Mouse (Mus musculus) MEL (cell line): ENCODE data around the gene Fen1. TPM values are rescaled to one million over a fixed set of nuclear protein-coding genes. Genes with fewer than 3 reads are reported as not detected.

Experiments
- DNase-seq: peaks from one replicate; pipeline ENCODE4 v3.0.0; 2011; ENCODE audit warnings: low read depth, low spot score
- H3K27ac ChIP-seq: 2 replicates; pipeline ENCODE4 v1.5.1; 2012; ENCODE audit warnings: low read depth, mild to moderate bottlenecking, control low read depth, low read length, moderate library complexity; ENCODE audit not compliant: control insufficient read depth
- H3K27me3 ChIP-seq, 2 experiments: fragments of 150-350 bp in 1 of 2; sonication (generic) in 1 of 2; 2 replicates each; pipeline ENCODE4 v1.6.1; 2012; ENCODE audit warnings: low read length in 2 of 2, mild to moderate bottlenecking in 2 of 2, improper control_type of control experiment in 1 of 2, moderate library complexity in 1 of 2; ENCODE audit not compliant: insufficient read depth in 2 of 2, control insufficient read depth in 1 of 2
- H3K36me3 ChIP-seq, 2 experiments: 2 replicates each; pipeline ENCODE4 v1.6.1; 2012 to 2014; ENCODE audit warnings: low read length in 2 of 2, improper control_type of control experiment in 1 of 2, inconsistent platforms in 1 of 2, mild to moderate bottlenecking in 1 of 2; ENCODE audit not compliant: insufficient read depth in 2 of 2, control insufficient read depth in 1 of 2
- H3K4me1 ChIP-seq, 2 experiments: fragments of 150-350 bp in 1 of 2; sonication (generic) in 1 of 2; 2 replicates each; pipeline ENCODE4 v1.6.1; 2012; ENCODE audit warnings: low read length in 2 of 2, improper control_type of control experiment in 1 of 2, mild to moderate bottlenecking in 1 of 2; ENCODE audit not compliant: insufficient read depth in 2 of 2, control insufficient read depth in 1 of 2
- H3K4me3 ChIP-seq, 2 experiments: fragments of 150-350 bp in 1 of 2; sonication (generic) in 1 of 2; 2 replicates each; pipeline ENCODE4 v1.5.1; 2012; ENCODE audit warnings: low read depth in 2 of 2, low read length in 2 of 2, mild to moderate bottlenecking in 2 of 2, moderate library complexity in 2 of 2, control low read depth in 1 of 2, improper control_type of control experiment in 1 of 2; ENCODE audit not compliant: control insufficient read depth in 1 of 2, insufficient read depth in 1 of 2
- H3K79me2 ChIP-seq: 2 replicates; pipeline ENCODE4 v1.6.1; 2012; ENCODE audit warnings: mild to moderate bottlenecking, low read length, moderate library complexity; ENCODE audit not compliant: control insufficient read depth, poor library complexity, insufficient read depth
- H3K9ac ChIP-seq: 2 replicates; pipeline ENCODE4 v1.6.1; 2012; ENCODE audit warnings: low read depth, mild to moderate bottlenecking, control low read depth, low read length, moderate library complexity; ENCODE audit not compliant: control insufficient read depth, poor library complexity, severe bottlenecking
- H3K9me3 ChIP-seq: fragments of 150-350 bp; sonication (generic); replicated peaks from 2 replicates; pipeline ENCODE4 v1.6.1; 2012; ENCODE audit warnings: mild to moderate bottlenecking, low read length, improper control_type of control experiment, moderate library complexity; ENCODE audit not compliant: insufficient read depth
- CHD2 ChIP-seq: IDR thresholded peaks from 2 replicates; pipeline ENCODE4 v1.6.1; 2011; ENCODE audit warnings: low read length, improper control_type of control experiment
- CTCF ChIP-seq, 3 experiments: IDR thresholded peaks in 2 of 3; conservative IDR thresholded peaks in 1 of 3; 2 replicates each; pipeline ENCODE4 v1.5.1; 2011 to 2012; ENCODE audit warnings: low read length in 3 of 3, low read depth in 2 of 3, mild to moderate bottlenecking in 2 of 3, improper control_type of control experiment in 1 of 3, inconsistent platforms in 1 of 3, mixed read lengths in 1 of 3, moderate library complexity in 1 of 3; ENCODE audit not compliant: control insufficient read depth in 1 of 3, insufficient read depth in 1 of 3, poor library complexity in 1 of 3, severe bottlenecking in 1 of 3
- E2F4 ChIP-seq: IDR thresholded peaks from 2 replicates; pipeline ENCODE4 v1.6.1; 2011; ENCODE audit warnings: low read depth, low read length, improper control_type of control experiment, borderline replicate concordance
- MAFK ChIP-seq: IDR thresholded peaks from 2 replicates; pipeline ENCODE4 v1.6.1; 2011; ENCODE audit warnings: low read depth, mild to moderate bottlenecking, low read length, improper control_type of control experiment, borderline replicate concordance
- MAX ChIP-seq: IDR thresholded peaks from 2 replicates; pipeline ENCODE4 v1.6.1; 2011; ENCODE audit warnings: low read length, improper control_type of control experiment
- MEF2A ChIP-seq: IDR thresholded peaks from 2 replicates; pipeline ENCODE4 v1.6.1; 2014; ENCODE audit warnings: low read depth, mild to moderate bottlenecking, inconsistent platforms, low read length, improper control_type of control experiment; ENCODE audit not compliant: poor library complexity, insufficient replicate concordance, severe bottlenecking; ENCODE audit errors: extremely low read depth
- NELFE ChIP-seq: IDR thresholded peaks from 2 replicates; pipeline ENCODE4 v1.6.1; 2011; ENCODE audit warnings: low read depth, low read length, improper control_type of control experiment
- POLR2AphosphoS2 ChIP-seq: IDR thresholded peaks from 2 replicates; pipeline ENCODE4 v1.6.1; 2011; ENCODE audit warnings: low read length, improper control_type of control experiment
- RCOR1 ChIP-seq: IDR thresholded peaks from 2 replicates; pipeline ENCODE4 v1.6.1; 2012; ENCODE audit warnings: low read depth, mild to moderate bottlenecking, inconsistent platforms, low read length, improper control_type of control experiment
- SMC3 ChIP-seq: IDR thresholded peaks from 2 replicates; pipeline ENCODE4 v1.6.1; 2011; ENCODE audit warnings: low read depth, low read length, improper control_type of control experiment
- USF2 ChIP-seq, 2 experiments: IDR thresholded peaks; 2 replicates each; pipeline ENCODE4 v1.6.1; 2011 to 2012; ENCODE audit warnings: improper control_type of control experiment in 2 of 2, low read length in 2 of 2, borderline replicate concordance in 1 of 2, inconsistent platforms in 1 of 2, low read depth in 1 of 2, mild to moderate bottlenecking in 1 of 2; ENCODE audit not compliant: insufficient read depth in 1 of 2
- ZMIZ1 ChIP-seq: IDR thresholded peaks from 2 replicates; pipeline ENCODE4 v1.6.1; 2012; ENCODE audit warnings: low read depth, mild to moderate bottlenecking, inconsistent platforms, low read length, improper control_type of control experiment, moderate library complexity
- polyA plus RNA-seq, 2 experiments: library from polyadenylated mRNA; stranded (reverse) in 1 of 2; unstranded in 1 of 2; fragments of >175 nt in 1 of 2; fragments of >200 nt in 1 of 2; gene quantifications; 2 replicates each; pipeline versions ENCODE4 v1.2.1 to v1.2.4; 2012; ENCODE audit warnings: low replicate concordance in 2 of 2, low read depth in 1 of 2; ENCODE audit not compliant: insufficient read length in 2 of 2, insufficient read depth in 1 of 2, missing spikeins in 1 of 2
- total RNA-seq: library from RNA; depleted of rRNA; stranded (reverse); fragments of 300-350 nt; gene quantifications from 2 replicates; pipeline ENCODE4 v1.2.3, GENCODE M21; 2012

Fen1 gene
- total and polyA plus RNA-seq, 3 experiments = 145 to 189 TPM; not detected in 1

GRCm38 (mm10) chr19:10222656-10223055 is 18.7 kb upstream of the Fen1 start:
- H3K36me3 ChIP-seq = no peaks in the 10 kb centered on the region
- no peaks in the 10 kb centered on the region for H3K27me3 ChIP-seq
- H3K4me1 ChIP-seq = peaks cover 0 to 3% of the 10 kb centered on the region in 2 experiments; a peak in 1 of 4 replicates
- no peaks in the 10 kb centered on the region for H3K79me2 ChIP-seq
- no peak overlapping the region for H3K9ac ChIP-seq
- H3K4me3 ChIP-seq = no peak overlapping the region
- no peak overlapping the region for H3K27ac ChIP-seq
- peak; percentile 35 for DNase-seq
- TF ChIP-seq CHD2 (no peak), E2F4 (no peak), MAFK (no peak), CTCF (IDR thresholded peaks at IDR 0.05 in 2 of 3, conservative IDR thresholded peaks at IDR 0.05 in 1 of 3; ENCODE audit: control insufficient read depth in 1 of 3, insufficient read depth in 1 of 3, low read depth in 2 of 3, low read length in 3 of 3, poor library complexity in 1 of 3, severe bottlenecking in 1 of 3) (no peak), USF2 (IDR thresholded peaks at IDR 0.05; ENCODE audit: borderline replicate concordance in 1 of 2, insufficient read depth in 1 of 2, low read depth in 1 of 2, low read length in 2 of 2) (no peak), ZMIZ1 (no peak), POLR2AphosphoS2 (no peak)
- H3K9me3 ChIP-seq = no peaks in the 10 kb centered on the region

GRCm38 (mm10) chr19:10221585-10221984 is 17.6 kb upstream of the Fen1 start:
- Histone ChIP-seq H3K9ac (no peak overlapping the region), H3K36me3 (no peaks in the 10 kb centered on the region)
- no peak for TF ChIP-seq MAX
- TF ChIP-seq, all 39 proteins: peak for 0
- Histone ChIP-seq H3K4me3 (no peak overlapping the region), H3K4me1 (peaks cover 0 to 3% of the 10 kb centered on the region in 2 experiments; a peak in 1 of 4 replicates), H3K27ac (no peak overlapping the region), H3K9me3 (no peaks in the 10 kb centered on the region), H3K79me2 (no peaks in the 10 kb centered on the region), H3K27me3 (no peaks in the 10 kb centered on the region)
- DNase-seq = no peak

- Histone ChIP-seq H3K27me3 (no peaks in the 10 kb centered on the region), H3K36me3 (no peaks in the 10 kb centered on the region), H3K79me2 (no peaks in the 10 kb centered on the region), H3K9ac (no peak overlapping the region), H3K9me3 (no peaks in the 10 kb centered on the region), H3K4me3 (no peak overlapping the region)
- DNase-seq = no peak
- TF ChIP-seq MEF2A (no peak), NELFE (no peak), ZMIZ1 (no peak), E2F4 (no peak), SMC3 (no peak), RCOR1 (no peak)
- TF ChIP-seq, all 39 proteins: peak for 0
- Histone ChIP-seq H3K4me1 (peaks cover 0 to 3% of the 10 kb centered on the region in 2 experiments; a peak in 1 of 4 replicates), H3K27ac (no peak overlapping the region)
These were observed 15.6 kb upstream of the Fen1 start for GRCm38 (mm10) chr19:10219593-10219992.
